7 mouse cellular contexts compared by ENCODE assay signal in genomic region chr3:69290294-69290693, GRCm38 (mm10). TPM values are rescaled to one million over a fixed set of nuclear protein-coding genes. Genes with fewer than 3 reads are reported as not detected.
DNase-seq lines count a peak whose midpoint lies in the region; TF ChIP-seq lines count a peak whose summit lies in the region.

No protein-coding gene starts in this region.

- no peak overlapping the region for H3K27ac ChIP-seq in layer of hippocampus, adult 2 months
- H3K27ac ChIP-seq in thymus, adult 2 months (ENCODE audit: control insufficient read depth, insufficient read depth, low read length): peak overlapping the region; percentile 35; the same call in 1 of the 2 replicates

- peak overlapping the region; percentile 35 for H3K4me3 ChIP-seq in layer of hippocampus, adult 2 months
- peak overlapping the region; percentile 11; the same call in 1 of the 2 replicates for H3K4me3 ChIP-seq in thymus, adult 2 months (ENCODE audit: control insufficient read depth, insufficient read depth, low read length)

- H3K27me3 ChIP-seq in thymus, adult 2 months (ENCODE audit: control insufficient read depth, insufficient read depth, low read length): no peaks in the 10 kb centered on the region

- no peak for TF ChIP-seq POLR2A in thymus, adult 2 months (IDR thresholded peaks at IDR 0.05; ENCODE audit: control insufficient read depth, extremely low read depth, insufficient read depth, low read length, poor library complexity)

- TF ChIP-seq CTCF in layer of hippocampus, adult 2 months (conservative IDR thresholded peaks at IDR 0.05): no peak
- no peak for TF ChIP-seq CTCF in thymus, adult 2 months (IDR thresholded peaks at IDR 0.05; ENCODE audit: borderline replicate concordance, control insufficient read depth, extremely low read depth, insufficient read depth, low read length, poor library complexity)

- H3K4me1 ChIP-seq in thymus, adult 2 months (replicated peaks; ENCODE audit: control insufficient read depth, insufficient read depth, low read length): peaks cover 12% of the 10 kb centered on the region

- WGBS in thymus, adult 2 months: 3% methylated on average over 7 of the region's 7 CpGs

- no peaks in the 10 kb centered on the region for H3K36me3 ChIP-seq in thymus, adult 2 months (ENCODE audit: control insufficient read depth, insufficient read depth, low read length)

- DNase-seq in thymus, adult 18-20 months: peak; percentile 17 to 23
- DNase-seq in thymus, postnatal 0 days (ENCODE audit: low spot score): no peak
- peak; percentile 36 for DNase-seq in cerebellum, adult 9-11 months
- DNase-seq in heart, adult 8-10 months (ENCODE audit: low spot score): peak; percentile 3
- DNase-seq in layer of hippocampus, adult 2 months (ENCODE audit: low spot score in 2 of 2): peak; percentile 21 to 29
- peak; percentile 63 to 81 for DNase-seq in lung, postnatal 4 days
- DNase-seq in thymus, adult 2 months: peak; percentile 23

RNA-seq across cellular contexts. Expression of gene Ppm1l, which starts 26.4 kb away (rescaled TPM):
- 5.1 and 5.9 TPM in 2 replicates for polyA plus RNA-seq in thymus, postnatal 0 days (2015; fragmentation: Nextera tagmentation; extraction: Ambion mirVana)
- 10 to 100 TPM; 27.1 to 35.0 (median 31.1) TPM for total RNA-seq in heart, adult 8-10 months (2022)
- total RNA-seq in layer of hippocampus, adult 2 months (2021): 10 to 100 TPM; 49.7 to 51.1 TPM
- polyA plus RNA-seq in thymus, adult 2 months (2012; rRNA removed): 2.3 and 2.6 TPM in 2 replicates
